Mouse (Mus musculus): ENCODE data around the gene Mettl24.

The Mettl24 gene

GRCm38 (mm10) chr10:40683092-40683867, at the start of gene Mettl24:
TSS of gene Mettl24 (plus strand) at chr10:40683282.
- DNase-seq (ENCODE audit: low read depth in 1 of 2, low spot score in 2 of 2) = no peak

GRCm38 (mm10) chr10:40637331-40637730, 45.8 kb upstream of the Mettl24 start:
- no peak for DNase-seq (ENCODE audit: low read depth in 1 of 2, low spot score in 2 of 2)

GRCm38 (mm10) chr10:40638276-40638675, 44.8 kb upstream of the Mettl24 start:
- DNase-seq (ENCODE audit: low read depth in 1 of 2, low spot score in 2 of 2) = no peak

- no peak for DNase-seq (ENCODE audit: low read depth in 1 of 2, low spot score in 2 of 2)
Observed at GRCm38 (mm10) chr10:40638823-40639819, 44.0 kb upstream of the Mettl24 start.

- no peak for DNase-seq (ENCODE audit: low read depth in 1 of 2, low spot score in 2 of 2)
Observed at GRCm38 (mm10) chr10:40640406-40640805, 42.7 kb upstream of the Mettl24 start.

- no peak for DNase-seq (ENCODE audit: low read depth in 1 of 2, low spot score in 2 of 2)
Observed at GRCm38 (mm10) chr10:40641901-40642300, 41.2 kb upstream of the Mettl24 start.

- no peak for DNase-seq (ENCODE audit: low read depth in 1 of 2, low spot score in 2 of 2)
Observed at GRCm38 (mm10) chr10:40643126-40643525, 40.0 kb upstream of the Mettl24 start.

GRCm38 (mm10) chr10:40644456-40644855, 38.6 kb upstream of the Mettl24 start:
- DNase-seq (ENCODE audit: low read depth in 1 of 2, low spot score in 2 of 2) = no peak

- no peak for DNase-seq (ENCODE audit: low read depth in 1 of 2, low spot score in 2 of 2)
Observed at GRCm38 (mm10) chr10:40645346-40645745, 37.7 kb upstream of the Mettl24 start.

GRCm38 (mm10) chr10:40648776-40649175, 34.3 kb upstream of the Mettl24 start:
- DNase-seq (ENCODE audit: low read depth in 1 of 2, low spot score in 2 of 2) = no peak

- no peak for DNase-seq (ENCODE audit: low read depth in 1 of 2, low spot score in 2 of 2)
Observed at GRCm38 (mm10) chr10:40649634-40650033, 33.4 kb upstream of the Mettl24 start.

- DNase-seq (ENCODE audit: low read depth in 1 of 2, low spot score in 2 of 2) = no peak
Observed at GRCm38 (mm10) chr10:40651676-40652075, 31.4 kb upstream of the Mettl24 start.

- DNase-seq (ENCODE audit: low read depth in 1 of 2, low spot score in 2 of 2) = no peak
Observed at GRCm38 (mm10) chr10:40665270-40665669, 17.8 kb upstream of the Mettl24 start.

- DNase-seq (ENCODE audit: low read depth in 1 of 2, low spot score in 2 of 2) = no peak
Observed at GRCm38 (mm10) chr10:40666943-40667342, 16.1 kb upstream of the Mettl24 start.

GRCm38 (mm10) chr10:40668640-40669039, 14.4 kb upstream of the Mettl24 start:
- DNase-seq (ENCODE audit: low read depth in 1 of 2, low spot score in 2 of 2) = no peak

GRCm38 (mm10) chr10:40672587-40673296, 10.3 kb upstream of the Mettl24 start:
- DNase-seq (ENCODE audit: low read depth in 1 of 2, low spot score in 2 of 2) = no peak

- DNase-seq (ENCODE audit: low read depth in 1 of 2, low spot score in 2 of 2) = no peak
Observed at GRCm38 (mm10) chr10:40673297-40673665, 9.8 kb upstream of the Mettl24 start.

- no peak for DNase-seq (ENCODE audit: low read depth in 1 of 2, low spot score in 2 of 2)
Observed at GRCm38 (mm10) chr10:40674151-40674550, 8.9 kb upstream of the Mettl24 start.

GRCm38 (mm10) chr10:40675921-40676320, 7.2 kb upstream of the Mettl24 start:
- no peak for DNase-seq (ENCODE audit: low read depth in 1 of 2, low spot score in 2 of 2)

GRCm38 (mm10) chr10:40678477-40678876, 4.6 kb upstream of the Mettl24 start:
- no peak for DNase-seq (ENCODE audit: low read depth in 1 of 2, low spot score in 2 of 2)

- DNase-seq (ENCODE audit: low read depth in 1 of 2, low spot score in 2 of 2) = no peak
Observed at GRCm38 (mm10) chr10:40682470-40682869, 612 bp upstream of the Mettl24 start.

Measured in monocyte, adult 2 months (primary cell).